ENCODE assay signal across 12 mouse cellular contexts in the genomic region with DNA sequence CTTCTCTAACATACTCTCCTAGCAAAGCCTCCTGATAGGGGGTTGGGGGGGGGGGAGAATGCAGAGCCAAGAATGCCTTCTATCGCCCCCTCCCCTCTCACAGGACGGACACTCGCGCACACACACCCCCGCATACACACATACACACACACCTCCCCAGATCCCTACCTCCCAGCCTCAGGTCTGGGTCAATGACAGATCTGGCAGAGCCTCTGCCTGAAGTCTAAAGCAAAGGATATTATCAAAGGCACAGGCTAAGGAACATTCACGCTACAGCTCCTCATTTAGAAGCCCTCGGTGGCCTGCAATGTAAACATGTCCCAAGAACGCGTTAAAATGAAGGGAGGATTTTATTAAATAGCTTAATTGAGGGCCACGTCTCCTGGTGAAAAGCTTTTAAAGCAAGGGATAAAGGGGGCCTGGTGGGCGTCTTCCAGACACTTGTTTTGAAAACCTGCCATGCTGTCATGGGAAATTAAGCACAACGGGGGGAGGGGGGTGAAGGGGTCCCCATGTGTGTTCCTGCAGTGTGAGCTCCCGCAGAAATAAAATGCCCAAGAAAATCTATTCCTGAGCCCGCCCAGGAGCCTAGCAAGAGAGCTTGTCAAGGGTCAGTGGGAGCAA. TPM values are rescaled to one million over a fixed set of nuclear protein-coding genes. Genes with fewer than 3 reads are reported as not detected.
A peak's percentile ranks its signal among the peaks of the same experiment; 100 is the strongest.
DNase-seq lines count a peak whose midpoint lies in the region; ATAC-seq and TF ChIP-seq lines count a peak whose summit lies in the region.
"Had no signal": no experiment of that assay in that cellular context is flagged by ENCODE, and none has a peak within 500 bp of the region (broad histone marks: within the 10 kb centered on the region; RNA-seq: fewer than 3 reads in every experiment).

No protein-coding gene starts in this region.

- intact Hi-C loops in left cerebral cortex, postnatal 4 days (cut with DNase I) = no loop called here

- no peak for TF ChIP-seq POLR2A in lung, adult 2 months (IDR thresholded peaks at IDR 0.05; ENCODE audit: borderline replicate concordance, extremely low read depth, low read depth, low read length)

- no peaks in the 10 kb centered on the region for H3K27me3 ChIP-seq in heart, embryonic 13.5 days (replicated peaks)
- no peaks in the 10 kb centered on the region for H3K27me3 ChIP-seq in lung, embryonic 16.5 days (ENCODE audit: control insufficient read depth, insufficient read depth, low read depth, low read length)
- peaks cover 16% of the 10 kb centered on the region for H3K27me3 ChIP-seq in forebrain, embryonic 15.5 days
- H3K27me3 ChIP-seq in neural tube, embryonic 12.5 days (replicated peaks) = 0 out of 2 replicates have a peak, but pooled peaks cover 3% of the 10 kb centered on the region
- H3K27me3 ChIP-seq: liver, embryonic 13.5 days had no signal

- TF ChIP-seq CTCF in lung, adult 2 months (IDR thresholded peaks at IDR 0.05; ENCODE audit: insufficient read depth, low read length) = no peak

- peaks cover 5% of the 10 kb centered on the region for H3K9me3 ChIP-seq in heart, embryonic 13.5 days
- H3K9me3 ChIP-seq in lung, embryonic 16.5 days (ENCODE audit: control insufficient read depth, low read length) = peaks cover 2% of the 10 kb centered on the region
- H3K9me3 ChIP-seq in forebrain, embryonic 15.5 days = no peaks in the 10 kb centered on the region
- no peaks in the 10 kb centered on the region for H3K9me3 ChIP-seq in neural tube, embryonic 12.5 days
- H3K9me3 ChIP-seq: liver, embryonic 13.5 days had no signal

- peaks cover 14% of the 10 kb centered on the region for H3K36me3 ChIP-seq in heart, embryonic 13.5 days
- no peaks in the 10 kb centered on the region; the same call in 1 of the 2 replicates for H3K36me3 ChIP-seq in lung, embryonic 16.5 days (ENCODE audit: control insufficient read depth, insufficient read depth, low read length)
- no peaks in the 10 kb centered on the region for H3K36me3 ChIP-seq in forebrain, embryonic 15.5 days
- no peaks in the 10 kb centered on the region for H3K36me3 ChIP-seq in neural tube, embryonic 12.5 days
- H3K36me3 ChIP-seq: liver, embryonic 13.5 days had no signal

- no peak for DNase-seq in heart, postnatal 4 days
- DNase-seq in lung, adult 2 months = no peak
- no peak for DNase-seq in left cerebral cortex, postnatal 4 days
- DNase-seq in spleen, postnatal 10 days (ENCODE audit: low spot score in 2 of 2) = no peak
- DNase-seq: adrenal gland, postnatal 14 days; cerebellum, adult 18-20 months; gastrocnemius, postnatal 36 days; liver, embryonic 13.5 days had no signal

- peak overlapping the region; percentile 50 for H3K4me2 ChIP-seq in heart, embryonic 13.5 days
- H3K4me2 ChIP-seq in lung, embryonic 16.5 days (ENCODE audit: low read depth, low read length) = peak overlapping the region; percentile 2
- peak overlapping the region; percentile 19; the same call in 1 of the 2 replicates for H3K4me2 ChIP-seq in forebrain, embryonic 15.5 days (replicated peaks)
- peak overlapping the region; percentile 24; the same call in 1 of the 2 replicates for H3K4me2 ChIP-seq in neural tube, embryonic 12.5 days (replicated peaks)
- H3K4me2 ChIP-seq: liver, embryonic 13.5 days had no signal

- 22% methylated on average over 14 of the region's 14 CpGs for WGBS in heart, embryonic 13.5 days
- 18% methylated on average over 13 of the region's 14 CpGs for WGBS in lung, embryonic 16.5 days
- WGBS in lung, adult 2 months = 59% methylated on average over 14 of the region's 14 CpGs
- WGBS in forebrain, embryonic 15.5 days = under 1% methylated on average over 14 of the region's 14 CpGs
- WGBS in neural tube, embryonic 12.5 days = 15% methylated on average over 14 of the region's 14 CpGs

- peak overlapping the region; percentile 64 for H3K9ac ChIP-seq in heart, embryonic 13.5 days
- H3K9ac ChIP-seq in lung, embryonic 16.5 days (ENCODE audit: low read length) = peak overlapping the region; percentile 5; the same call in 1 of the 2 replicates
- H3K9ac ChIP-seq in forebrain, embryonic 15.5 days (replicated peaks) = no peak overlapping the region
- H3K9ac ChIP-seq in neural tube, embryonic 12.5 days = no peak overlapping the region
- H3K9ac ChIP-seq: liver, embryonic 13.5 days had no signal

- peaks cover 84% of the 10 kb centered on the region for H3K4me1 ChIP-seq in heart, embryonic 13.5 days
- H3K4me1 ChIP-seq in lung, embryonic 16.5 days (replicated peaks; ENCODE audit: control insufficient read depth, insufficient read depth, low read length) = peaks cover 32% of the 10 kb centered on the region
- H3K4me1 ChIP-seq in lung, adult 2 months (ENCODE audit: control insufficient read depth, insufficient read depth, low read length) = peaks cover 5% of the 10 kb centered on the region
- peaks cover 18% of the 10 kb centered on the region for H3K4me1 ChIP-seq in forebrain, embryonic 15.5 days
- H3K4me1 ChIP-seq in neural tube, embryonic 12.5 days = peaks cover 19% of the 10 kb centered on the region

- ATAC-seq in heart, embryonic 13.5 days (ENCODE audit: extremely low read depth, insufficient number of reproducible peaks, low FRiP score, low TSS enrichment) = no peak
- 0 out of 2 replicates have a peak, but pooled peaks have one; percentile 8 for ATAC-seq in lung, embryonic 16.5 days (ENCODE audit: low read depth)
- ATAC-seq in forebrain, embryonic 15.5 days (replicated peaks) = no peak
- no peak for ATAC-seq in neural tube, embryonic 12.5 days (ENCODE audit: low FRiP score, low read depth)

- H3K4me3 ChIP-seq in heart, embryonic 13.5 days = no peak overlapping the region
- no peak overlapping the region for H3K4me3 ChIP-seq in lung, embryonic 16.5 days (ENCODE audit: low read length)
- H3K4me3 ChIP-seq in lung, adult 2 months (replicated peaks; ENCODE audit: extremely low read depth, low read depth, low read length) = no peak overlapping the region
- no peak overlapping the region for H3K4me3 ChIP-seq in forebrain, embryonic 15.5 days
- H3K4me3 ChIP-seq in neural tube, embryonic 12.5 days = no peak overlapping the region
- H3K4me3 ChIP-seq: liver, embryonic 13.5 days had no signal

- H3K27ac ChIP-seq in heart, embryonic 13.5 days (replicated peaks) = peak overlapping the region; percentile 75
- H3K27ac ChIP-seq in lung, embryonic 16.5 days (ENCODE audit: low read length) = peak overlapping the region; percentile 84
- no peak overlapping the region for H3K27ac ChIP-seq in forebrain, embryonic 15.5 days (replicated peaks)
- H3K27ac ChIP-seq in neural tube, embryonic 12.5 days = no peak overlapping the region
- H3K27ac ChIP-seq: liver, embryonic 13.5 days had no signal

RNA-seq across cellular contexts. Expression of a gene that starts 10.8 kb away (rescaled TPM):
- 38.7 and 41.3 TPM in 2 replicates for polyA plus RNA-seq in heart, embryonic 13.5 days (2015; fragmentation: Nextera tagmentation; extraction: Ambion mirVana)
- 10 to 100 TPM; 55.8 to 56.7 TPM for total RNA-seq in heart, postnatal 4 days (2021)
- polyA plus RNA-seq in lung, embryonic 16.5 days (2015; fragmentation: Nextera tagmentation; extraction: Ambion mirVana) = 21.4 and 21.8 TPM in 2 replicates
- polyA plus RNA-seq in lung, adult 2 months (2012; rRNA removed) = 19.3 and 32.9 TPM in 2 replicates
- 3.9 and 4.0 TPM in 2 replicates for polyA plus RNA-seq in forebrain, embryonic 15.5 days (2015; fragmentation: Nextera tagmentation; extraction: Ambion mirVana)
- 7.6 and 8.6 TPM in 2 replicates for polyA plus RNA-seq in neural tube, embryonic 12.5 days (2016; fragmentation: Nextera tagmentation; extraction: Ambion mirVana)
- 10 to 100 TPM in 1 of 2 experiments, 1 to 10 TPM in 1; 9.9 to 10.9 TPM for total RNA-seq in left cerebral cortex, postnatal 4 days (2021)

Comparison
In these comparisons a context has a peak if more than half of its experiments do, and no peak if none do; other contexts are left out.
1. H3K27ac ChIP-seq: peak in heart, embryonic 13.5 days (single experiment) and lung, embryonic 16.5 days (single experiment); none in forebrain, embryonic 15.5 days (single experiment) and neural tube, embryonic 12.5 days (single experiment).
2. H3K9ac ChIP-seq: peak in heart, embryonic 13.5 days (single experiment) and lung, embryonic 16.5 days (single experiment); none in forebrain, embryonic 15.5 days (single experiment) and neural tube, embryonic 12.5 days (single experiment).
3. Peak in every context shown above with its lines, with median percentiles within 50 percentile points of each other: H3K4me2 ChIP-seq.